Mouse (Mus musculus): ENCODE measurements at regions not wholly inside any gene's neighbourhood (a gene's known extent, or its start where the extent isn't known, plus 50 kb on each side); places are given as distances from the start of the nearest gene placed in this dataset.

- WGBS: 65% methylated on average over 9 of the region's 9 CpGs
- H3K4me3 ChIP-seq (ENCODE audit: low read depth, low read length): no peak overlapping the region
- no peaks in the 10 kb centered on the region for H3K4me1 ChIP-seq (ENCODE audit: control insufficient read depth, insufficient read depth, low read length)
- no peaks in the 10 kb centered on the region for H3K27me3 ChIP-seq (ENCODE audit: control insufficient read depth, insufficient read depth, low read length)
- no peaks in the 10 kb centered on the region for H3K36me3 ChIP-seq (ENCODE audit: control insufficient read depth, insufficient read depth, low read length)
- H3K9me3 ChIP-seq (ENCODE audit: control insufficient read depth, low read length): no peaks in the 10 kb centered on the region
- no peak overlapping the region for H3K9ac ChIP-seq (replicated peaks; ENCODE audit: low read depth, low read length)
- ATAC-seq (ENCODE audit: low read depth): no peak
- H3K27ac ChIP-seq (ENCODE audit: low read depth, low read length): no peak overlapping the region
- no peak overlapping the region for H3K4me2 ChIP-seq (ENCODE audit: low read depth, low read length)
Measured at GRCm38 (mm10) chr17:16311196-16311873, 480.5 kb upstream of the Rgmb start.

GRCm38 (mm10) chr17:16301776-16302175 is 470.9 kb upstream of the Rgmb start:
- Histone ChIP-seq H3K9me3 (ENCODE audit: control insufficient read depth, low read length) (no peaks in the 10 kb centered on the region), H3K27me3 (ENCODE audit: control insufficient read depth, insufficient read depth, low read length) (no peaks in the 10 kb centered on the region), H3K4me3 (ENCODE audit: low read depth, low read length) (no peak overlapping the region), H3K27ac (ENCODE audit: low read depth, low read length) (no peak overlapping the region), H3K4me2 (ENCODE audit: low read depth, low read length) (no peak overlapping the region), H3K4me1 (ENCODE audit: control insufficient read depth, insufficient read depth, low read length) (no peaks in the 10 kb centered on the region), H3K9ac (replicated peaks; ENCODE audit: low read depth, low read length) (no peak overlapping the region), H3K36me3 (ENCODE audit: control insufficient read depth, insufficient read depth, low read length) (no peaks in the 10 kb centered on the region)
- ATAC-seq (ENCODE audit: low read depth): no peak
- 60% methylated on average over 2 of the region's 2 CpGs for WGBS

GRCm38 (mm10) chr17:16298553-16298952 is 467.7 kb upstream of the Rgmb start:
- Histone ChIP-seq H3K27me3 (ENCODE audit: control insufficient read depth, insufficient read depth, low read length) (no peaks in the 10 kb centered on the region), H3K4me3 (ENCODE audit: low read depth, low read length) (no peak overlapping the region), H3K9me3 (ENCODE audit: control insufficient read depth, low read length) (no peaks in the 10 kb centered on the region), H3K9ac (replicated peaks; ENCODE audit: low read depth, low read length) (no peak overlapping the region), H3K27ac (ENCODE audit: low read depth, low read length) (no peak overlapping the region), H3K36me3 (ENCODE audit: control insufficient read depth, insufficient read depth, low read length) (no peaks in the 10 kb centered on the region), H3K4me2 (ENCODE audit: low read depth, low read length) (no peak overlapping the region), H3K4me1 (ENCODE audit: control insufficient read depth, insufficient read depth, low read length) (no peaks in the 10 kb centered on the region)
- ATAC-seq (ENCODE audit: low read depth): no peak
